Mouse (Mus musculus): ENCODE measurements around the gene Ndfip2. TPM values are rescaled to one million over a fixed set of nuclear protein-coding genes. Genes with fewer than 3 reads are reported as not detected.

Ndfip2 gene
- polyA plus RNA-seq (2016; fragmentation: Nextera tagmentation; extraction: Ambion mirVana): 93.7 and 99.9 TPM in 2 replicates

GRCm38 (mm10) chr14:105258379-105259034, at the start of gene Ndfip2:
TSS of gene Ndfip2 (plus strand) at chr14:105258573.
- Histone ChIP-seq H3K36me3 (no peaks in the 10 kb centered on the region), H3K4me2 (replicated peaks) (peak within 1 kb of the TSS; percentile 69), H3K27me3 (replicated peaks) (no peaks in the 10 kb centered on the region), H3K9me3 (no peaks in the 10 kb centered on the region), H3K4me1 (no peaks in the 10 kb centered on the region; the same call in 1 of the 2 replicates), H3K27ac (peak within 1 kb of the TSS; percentile 95), H3K9ac (peak within 1 kb of the TSS; percentile 92), H3K4me3 (peak within 1 kb of the TSS; percentile 89)
- peak; percentile 98 for ATAC-seq (ENCODE audit: low FRiP score, low read depth)
- whole genome bisulfite sequencing: under 1% methylated on average over 65 of the region's 70 CpGs

GRCm38 (mm10) chr14:105219525-105220376, 38.6 kb upstream of the Ndfip2 start:
- WGBS: 87% methylated on average over 9 of the region's 9 CpGs
- ATAC-seq (ENCODE audit: low FRiP score, low read depth): no peak

GRCm38 (mm10) chr14:105222240-105222639, 36.1 kb upstream of the Ndfip2 start:
- ATAC-seq (ENCODE audit: low FRiP score, low read depth): no peak
- Histone ChIP-seq H3K36me3 (no peaks in the 10 kb centered on the region), H3K27me3 (replicated peaks) (no peaks in the 10 kb centered on the region), H3K27ac (no peak overlapping the region), H3K4me3 (no peak overlapping the region), H3K9me3 (no peaks in the 10 kb centered on the region), H3K4me2 (replicated peaks) (no peak overlapping the region), H3K9ac (no peak overlapping the region), H3K4me1 (no peaks in the 10 kb centered on the region)
- WGBS: 86% methylated on average over 4 of the region's 4 CpGs

More at GRCm38 (mm10) chr14:105219525-105220376, 38.6 kb upstream of the Ndfip2 start:
- no peak overlapping the region for H3K4me2 ChIP-seq (replicated peaks)
- no peak overlapping the region for H3K4me3 ChIP-seq
- H3K36me3 ChIP-seq: no peaks in the 10 kb centered on the region
- no peak overlapping the region for H3K9ac ChIP-seq
- H3K27me3 ChIP-seq (replicated peaks): no peaks in the 10 kb centered on the region
- H3K9me3 ChIP-seq: no peaks in the 10 kb centered on the region
- H3K4me1 ChIP-seq: no peaks in the 10 kb centered on the region
- H3K27ac ChIP-seq: no peak overlapping the region

- H3K27ac ChIP-seq: no peak overlapping the region
- 88% methylated on average over 4 of the region's 4 CpGs for WGBS
- H3K9ac ChIP-seq: no peak overlapping the region
- ATAC-seq (ENCODE audit: low FRiP score, low read depth): no peak
- no peak overlapping the region for H3K4me2 ChIP-seq (replicated peaks)
- H3K4me1 ChIP-seq: no peaks in the 10 kb centered on the region
- no peaks in the 10 kb centered on the region for H3K9me3 ChIP-seq
- no peaks in the 10 kb centered on the region for H3K27me3 ChIP-seq (replicated peaks)
- H3K4me3 ChIP-seq: no peak overlapping the region
- no peaks in the 10 kb centered on the region for H3K36me3 ChIP-seq
Observed at GRCm38 (mm10) chr14:105225790-105226189, 32.6 kb upstream of the Ndfip2 start.

- Histone ChIP-seq H3K4me2 (replicated peaks) (no peak overlapping the region), H3K9me3 (no peaks in the 10 kb centered on the region), H3K4me1 (no peaks in the 10 kb centered on the region), H3K9ac (no peak overlapping the region), H3K4me3 (no peak overlapping the region), H3K27me3 (replicated peaks) (no peaks in the 10 kb centered on the region), H3K36me3 (no peaks in the 10 kb centered on the region), H3K27ac (no peak overlapping the region)
- WGBS: 45% methylated on average over 6 of the region's 6 CpGs
- ATAC-seq (ENCODE audit: low FRiP score, low read depth): 0 out of 2 replicates have a peak, but pooled peaks have one; percentile 41
Observed at GRCm38 (mm10) chr14:105232421-105232820, 26.0 kb upstream of the Ndfip2 start.

- WGBS: 84% methylated on average over 4 of the region's 4 CpGs
- Histone ChIP-seq H3K4me3 (no peak overlapping the region), H3K9ac (no peak overlapping the region), H3K36me3 (no peaks in the 10 kb centered on the region), H3K27ac (no peak overlapping the region), H3K4me1 (no peaks in the 10 kb centered on the region), H3K27me3 (replicated peaks) (no peaks in the 10 kb centered on the region), H3K9me3 (no peaks in the 10 kb centered on the region), H3K4me2 (replicated peaks) (no peak overlapping the region)
- ATAC-seq (ENCODE audit: low FRiP score, low read depth): no peak
Observed at GRCm38 (mm10) chr14:105236596-105236995, 21.8 kb upstream of the Ndfip2 start.

GRCm38 (mm10) chr14:105237736-105238135, 20.6 kb upstream of the Ndfip2 start:
- no peaks in the 10 kb centered on the region for H3K9me3 ChIP-seq
- H3K4me1 ChIP-seq: no peaks in the 10 kb centered on the region
- H3K36me3 ChIP-seq: no peaks in the 10 kb centered on the region
- no peak for ATAC-seq (ENCODE audit: low FRiP score, low read depth)
- no peaks in the 10 kb centered on the region for H3K27me3 ChIP-seq (replicated peaks)
- no peak overlapping the region for H3K9ac ChIP-seq
- H3K4me3 ChIP-seq: no peak overlapping the region
- 83% methylated on average over 9 of the region's 9 CpGs for WGBS
- H3K27ac ChIP-seq: no peak overlapping the region
- H3K4me2 ChIP-seq (replicated peaks): no peak overlapping the region

GRCm38 (mm10) chr14:105238450-105239038, 19.8 kb upstream of the Ndfip2 start:
- Histone ChIP-seq H3K27ac (no peak overlapping the region), H3K27me3 (replicated peaks) (no peaks in the 10 kb centered on the region), H3K9me3 (no peaks in the 10 kb centered on the region), H3K9ac (no peak overlapping the region), H3K4me1 (no peaks in the 10 kb centered on the region), H3K4me2 (replicated peaks) (no peak overlapping the region), H3K4me3 (no peak overlapping the region), H3K36me3 (no peaks in the 10 kb centered on the region)
- WGBS: 66% methylated on average over 5 of the region's 5 CpGs
- no peak for ATAC-seq (ENCODE audit: low FRiP score, low read depth)

GRCm38 (mm10) chr14:105240120-105240519, 18.3 kb upstream of the Ndfip2 start:
- no peak overlapping the region for H3K4me2 ChIP-seq (replicated peaks)
- no peaks in the 10 kb centered on the region for H3K4me1 ChIP-seq
- ATAC-seq (ENCODE audit: low FRiP score, low read depth): no peak
- H3K27ac ChIP-seq: no peak overlapping the region
- WGBS: 85% methylated on average over 10 of the region's 10 CpGs
- no peaks in the 10 kb centered on the region for H3K36me3 ChIP-seq
- no peaks in the 10 kb centered on the region for H3K27me3 ChIP-seq (replicated peaks)
- no peak overlapping the region for H3K4me3 ChIP-seq
- no peaks in the 10 kb centered on the region for H3K9me3 ChIP-seq
- H3K9ac ChIP-seq: no peak overlapping the region

- Histone ChIP-seq H3K4me3 (no peak overlapping the region), H3K9ac (no peak overlapping the region), H3K36me3 (no peaks in the 10 kb centered on the region), H3K4me2 (replicated peaks) (no peak overlapping the region), H3K27ac (no peak overlapping the region), H3K27me3 (replicated peaks) (no peaks in the 10 kb centered on the region), H3K9me3 (no peaks in the 10 kb centered on the region), H3K4me1 (no peaks in the 10 kb centered on the region)
- no peak for ATAC-seq (ENCODE audit: low FRiP score, low read depth)
- WGBS: 91% methylated on average over 7 of the region's 7 CpGs
Observed at GRCm38 (mm10) chr14:105243805-105244443, 14.4 kb upstream of the Ndfip2 start.

- Histone ChIP-seq H3K4me2 (replicated peaks) (no peak overlapping the region), H3K4me3 (no peak overlapping the region), H3K36me3 (no peaks in the 10 kb centered on the region), H3K9me3 (no peaks in the 10 kb centered on the region), H3K4me1 (0 out of 2 replicates have a peak, but pooled peaks cover 6% of the 10 kb centered on the region), H3K9ac (no peak overlapping the region), H3K27ac (no peak overlapping the region), H3K27me3 (replicated peaks) (no peaks in the 10 kb centered on the region)
- no peak for ATAC-seq (ENCODE audit: low FRiP score, low read depth)
Observed at GRCm38 (mm10) chr14:105251038-105251437, 7.3 kb upstream of the Ndfip2 start.

- no peak overlapping the region for H3K9ac ChIP-seq
- 0 out of 2 replicates have a peak, but pooled peaks cover 6% of the 10 kb centered on the region for H3K4me1 ChIP-seq
- no peak for ATAC-seq (ENCODE audit: low FRiP score, low read depth)
- H3K27ac ChIP-seq: no peak overlapping the region
- H3K27me3 ChIP-seq (replicated peaks): no peaks in the 10 kb centered on the region
- 34% methylated on average over 7 of the region's 7 CpGs for WGBS
- no peaks in the 10 kb centered on the region for H3K9me3 ChIP-seq
- no peak overlapping the region for H3K4me3 ChIP-seq
- H3K4me2 ChIP-seq (replicated peaks): no peak overlapping the region
- no peaks in the 10 kb centered on the region for H3K36me3 ChIP-seq
Observed at GRCm38 (mm10) chr14:105253304-105253703, 5.1 kb upstream of the Ndfip2 start.

Data from neural tube, embryonic 12.5 days (tissue).